Mouse (Mus musculus) testis, adult 2 months (tissue): ENCODE data around the gene Ccdc85c. TPM values are rescaled to one million over a fixed set of nuclear protein-coding genes. Genes with fewer than 3 reads are reported as not detected.

Source experiments
- H3K27ac ChIP-seq: fragments of 200-500 bp; 2 replicates; pipeline ENCODE4 v1.5.1; 2012; ENCODE audit warnings: low read depth, low read length; ENCODE audit not compliant: control insufficient read depth, insufficient read depth
- H3K27me3 ChIP-seq: fragments of 200-500 bp; 2 replicates; pipeline ENCODE4 v1.6.1; 2012; ENCODE audit warnings: mild to moderate bottlenecking, low read length, moderate library complexity; ENCODE audit not compliant: control insufficient read depth, insufficient read depth
- H3K36me3 ChIP-seq: fragments of 200-500 bp; 2 replicates; pipeline ENCODE4 v1.6.1; 2012; ENCODE audit warnings: mild to moderate bottlenecking, low read length; ENCODE audit not compliant: control insufficient read depth, insufficient read depth
- H3K4me1 ChIP-seq: fragments of 200-500 bp; 2 replicates; pipeline ENCODE4 v1.6.1; 2012; ENCODE audit warnings: low read length; ENCODE audit not compliant: control insufficient read depth, insufficient read depth
- H3K4me3 ChIP-seq: fragments of 200-500 bp; 2 replicates; pipeline ENCODE4 v1.5.1; 2012; ENCODE audit warnings: low read depth, mild to moderate bottlenecking, low read length, moderate library complexity, mixed read lengths; ENCODE audit not compliant: control insufficient read depth
- CTCF ChIP-seq: fragments of 200-500 bp; IDR thresholded peaks from 2 replicates; pipeline ENCODE4 v1.5.1; 2012; ENCODE audit warnings: low read depth, mild to moderate bottlenecking, inconsistent platforms, low read length, moderate library complexity; ENCODE audit not compliant: control insufficient read depth, insufficient read depth, insufficient replicate concordance
- POLR2A ChIP-seq: fragments of 200-500 bp; IDR thresholded peaks from 2 replicates; pipeline ENCODE4 v1.6.1; 2012; ENCODE audit warnings: low read depth, mild to moderate bottlenecking, inconsistent platforms, low read length, moderate library complexity; ENCODE audit not compliant: control insufficient read depth
- polyA plus RNA-seq: library from polyadenylated mRNA; depleted of rRNA; stranded (reverse); fragments of >200 nt; gene quantifications from 2 replicates; pipeline ENCODE4 v1.2.3, GENCODE M21; 2012

Gene Ccdc85c
- polyA plus RNA-seq, 1 experiment: 22.6 TPM

- H3K27ac ChIP-seq: no peak overlapping the region
- H3K4me1 ChIP-seq: peaks cover 16% of the 10 kb centered on the region
- H3K4me3 ChIP-seq: no peak overlapping the region
- H3K27me3 ChIP-seq: no peaks in the 10 kb centered on the region
- no peaks in the 10 kb centered on the region for H3K36me3 ChIP-seq
- TF ChIP-seq CTCF (no peak), POLR2A (no peak)
Observed at GRCm38 (mm10) chr12:108264918-108265317, 10.3 kb downstream of the Ccdc85c start.

GRCm38 (mm10) chr12:108260950-108261349, 14.3 kb downstream of the Ccdc85c start:
- no peak for TF ChIP-seq POLR2A
- TF ChIP-seq CTCF: no peak
- Histone ChIP-seq H3K27ac (no peak overlapping the region), H3K36me3 (no peaks in the 10 kb centered on the region), H3K4me1 (peaks cover 7% of the 10 kb centered on the region), H3K27me3 (no peaks in the 10 kb centered on the region), H3K4me3 (no peak overlapping the region)

- Histone ChIP-seq H3K36me3 (no peaks in the 10 kb centered on the region), H3K4me1 (peaks cover 2% of the 10 kb centered on the region), H3K27me3 (no peaks in the 10 kb centered on the region), H3K4me3 (no peak overlapping the region), H3K27ac (no peak overlapping the region)
- TF ChIP-seq CTCF: no peak
- TF ChIP-seq POLR2A: no peak
Observed at GRCm38 (mm10) chr12:108259322-108260049, 15.7 kb downstream of the Ccdc85c start.

GRCm38 (mm10) chr12:108256734-108257133, 18.5 kb downstream of the Ccdc85c start:
- H3K27ac ChIP-seq: no peak overlapping the region
- H3K27me3 ChIP-seq: no peaks in the 10 kb centered on the region
- TF ChIP-seq POLR2A: no peak
- no peak for TF ChIP-seq CTCF
- H3K4me1 ChIP-seq: peaks cover 3% of the 10 kb centered on the region; the same call in 1 of the 2 replicates
- H3K36me3 ChIP-seq: no peaks in the 10 kb centered on the region
- H3K4me3 ChIP-seq: no peak overlapping the region

- Histone ChIP-seq H3K4me3 (no peak overlapping the region), H3K36me3 (no peaks in the 10 kb centered on the region), H3K4me1 (peaks cover 3% of the 10 kb centered on the region; the same call in 1 of the 2 replicates), H3K27ac (no peak overlapping the region), H3K27me3 (no peaks in the 10 kb centered on the region)
- TF ChIP-seq CTCF (no peak), POLR2A (no peak)
Observed at GRCm38 (mm10) chr12:108255960-108256359, 19.3 kb downstream of the Ccdc85c start.

- Histone ChIP-seq H3K4me3 (no peak overlapping the region), H3K36me3 (no peaks in the 10 kb centered on the region), H3K27ac (no peak overlapping the region), H3K4me1 (peaks cover 3% of the 10 kb centered on the region; the same call in 1 of the 2 replicates), H3K27me3 (no peaks in the 10 kb centered on the region)
- TF ChIP-seq CTCF (no peak), POLR2A (no peak)
Observed at GRCm38 (mm10) chr12:108255511-108255919, 19.7 kb downstream of the Ccdc85c start.

- Histone ChIP-seq H3K4me3 (no peak overlapping the region), H3K36me3 (no peaks in the 10 kb centered on the region), H3K27me3 (no peaks in the 10 kb centered on the region), H3K4me1 (peaks cover 3% of the 10 kb centered on the region; the same call in 1 of the 2 replicates), H3K27ac (no peak overlapping the region)
- no peak for TF ChIP-seq POLR2A
- TF ChIP-seq CTCF: no peak
Observed at GRCm38 (mm10) chr12:108253042-108253441, 22.2 kb downstream of the Ccdc85c start.
